Mouse (Mus musculus): ENCODE data around the gene Olfr559. TPM values are rescaled to one million over a fixed set of nuclear protein-coding genes. Genes with fewer than 3 reads are reported as not detected.
A peak's percentile ranks its signal among the peaks of the same experiment; 100 is the strongest.

The Olfr559 gene
- polyA plus RNA-seq (2017; shearing (Covaris generic)) = not detected

DNA sequence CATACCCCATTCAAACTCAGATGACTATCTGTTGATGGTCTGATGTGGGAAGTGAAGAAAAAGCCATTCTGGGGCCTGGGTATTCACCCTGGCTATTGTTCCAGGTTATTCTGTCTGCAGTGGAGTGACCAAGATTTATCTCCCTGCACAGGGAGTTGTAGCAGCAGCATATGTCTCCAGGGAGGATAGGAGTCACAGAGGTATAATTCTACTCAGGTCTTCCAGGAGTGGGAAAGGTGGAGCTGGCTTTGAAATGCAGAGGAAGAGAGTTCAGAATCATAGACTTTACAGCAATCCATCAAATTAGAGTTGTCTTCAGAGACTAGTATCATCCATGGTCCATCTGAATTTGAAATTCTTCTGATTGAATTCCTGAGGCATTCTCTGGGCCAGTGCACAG lies at the start of gene Olfr559:
TSS of gene Olfr559 (minus strand) at position 101 of the 400 bp plus-strand sequence.
- no peak for ATAC-seq

GRCm38 (mm10) chr7:102770921-102771320 lies 43.6 kb upstream of the Olfr559 start, which contains the start of gene Olfr561:
Gene Olfr561, plus strand, starts transcription at chr7:102771221.
- ATAC-seq = no peak

- no peak for ATAC-seq
Measured at GRCm38 (mm10) chr7:102759266-102759665, 32.0 kb upstream of the Olfr559 start, which contains the start of the genes Olfr560 and Olfr78. Gene Olfr560, minus strand, starts transcription at chr7:102759366. Gene Olfr78, minus strand, starts transcription at chr7:102759471.

DNA sequence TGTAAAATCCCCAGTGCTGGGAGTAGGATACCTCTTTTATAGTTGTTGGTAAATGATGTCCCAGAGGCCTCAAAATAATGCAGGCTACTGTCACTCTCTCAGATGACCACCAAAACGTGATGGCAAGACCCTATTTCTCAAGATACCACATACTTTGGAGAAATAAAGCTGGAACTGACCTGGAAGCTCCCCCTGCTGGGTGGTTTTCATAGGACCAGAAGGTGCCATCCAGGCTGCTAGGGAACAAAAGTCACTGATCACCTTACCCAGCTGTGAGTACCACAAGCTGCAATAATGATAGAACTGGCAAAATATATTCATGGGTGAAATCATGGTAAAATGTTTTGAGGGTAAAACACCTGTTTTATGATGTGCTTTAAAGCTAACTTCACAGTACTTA lies 24.8 kb upstream of the Olfr559 start:
- ATAC-seq = no peak

GRCm38 (mm10) chr7:102737705-102738104 lies 10.4 kb upstream of the Olfr559 start:
- no peak for ATAC-seq

GRCm38 (mm10) chr7:102733793-102734192 lies 6.5 kb upstream of the Olfr559 start:
- no peak for ATAC-seq

DNA sequence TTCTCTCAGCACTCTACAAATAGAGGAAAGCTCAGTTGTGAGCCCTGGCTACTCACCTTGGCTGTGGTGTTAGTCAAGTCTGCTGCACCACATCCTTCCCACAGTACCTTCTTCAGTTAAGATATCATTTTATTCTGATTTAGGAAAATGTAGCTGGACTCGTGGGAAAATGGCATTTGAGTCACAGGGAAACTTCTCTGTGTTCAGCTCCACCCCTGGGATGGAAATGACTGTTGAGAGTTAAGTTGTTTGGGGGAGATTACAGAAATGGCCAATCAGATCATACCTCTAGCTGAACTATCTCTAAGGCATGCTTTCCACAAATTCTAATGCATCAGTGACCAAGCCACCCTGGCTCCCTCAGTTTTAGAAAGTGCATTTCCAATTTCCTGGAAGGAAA lies 8.3 kb downstream of the Olfr559 start, which contains the start of gene Olfr33:
TSS of gene Olfr33 (minus strand) at position 101 of the 400 bp plus-strand sequence.
- no peak for ATAC-seq

DNA sequence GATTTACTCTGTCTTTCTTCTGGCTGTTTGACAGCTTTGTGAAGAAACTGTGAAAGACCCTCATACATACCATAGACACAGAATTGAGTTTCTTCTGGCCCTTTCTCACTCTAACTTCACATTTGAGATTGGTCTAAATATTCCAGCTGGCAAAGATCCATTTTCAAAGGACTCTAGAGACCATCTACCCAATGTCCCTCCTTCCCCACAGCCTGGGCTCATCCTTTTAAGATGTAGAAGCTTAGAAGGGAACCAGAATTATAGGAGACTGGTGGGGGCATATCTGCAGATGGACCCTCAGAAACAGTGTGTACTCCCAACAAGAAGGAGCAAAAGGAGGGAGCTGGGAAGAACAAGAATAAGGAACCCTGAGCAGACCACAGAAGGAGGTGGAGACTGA lies 25.4 kb downstream of the Olfr559 start, which contains the start of gene Olfr558:
TSS of gene Olfr558 (plus strand) at position 301 of the 400 bp plus-strand sequence.
- ATAC-seq = no peak

- ATAC-seq = no peak
Measured at GRCm38 (mm10) chr7:102698461-102698860, 28.8 kb downstream of the Olfr559 start.

- peak; percentile 76 for ATAC-seq
Measured at GRCm38 (mm10) chr7:102695358-102696125, 31.7 kb downstream of the Olfr559 start, which contains the start of gene Olfr557. Gene Olfr557, plus strand, starts transcription at chr7:102695910.

DNA sequence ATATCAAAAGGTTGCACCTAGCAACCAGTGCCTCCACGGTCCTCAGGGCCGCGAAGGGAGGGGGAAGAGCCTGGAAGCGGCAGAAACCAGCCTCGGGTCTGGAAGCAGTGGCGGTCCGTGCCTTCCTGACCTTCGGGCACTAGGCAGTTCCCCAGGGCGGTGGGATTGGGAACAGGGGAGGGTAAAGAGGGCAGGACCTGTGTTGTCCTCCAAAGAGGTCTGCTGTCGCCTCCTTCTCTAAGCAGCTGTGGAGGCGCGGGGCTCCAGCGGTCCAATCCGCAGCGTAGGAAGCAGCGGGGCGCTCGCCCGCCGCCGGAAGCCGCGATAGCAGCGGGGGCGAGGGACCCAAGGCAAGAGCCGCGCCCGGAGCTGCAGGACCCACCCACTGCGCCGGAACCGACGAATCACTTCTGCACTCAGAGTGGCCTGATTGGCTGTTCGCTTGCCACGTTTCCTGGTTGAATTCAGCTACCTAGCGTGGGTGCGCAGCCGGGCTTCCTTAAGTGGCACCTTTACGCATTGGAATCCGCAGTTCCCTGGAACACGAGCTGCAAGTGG lies 40.3 kb downstream of the Olfr559 start, which contains the start of gene Trim68:
TSS of gene Trim68 (minus strand) at position 384 of the 558 bp plus-strand sequence.
- peak; percentile 100 for ATAC-seq

- ATAC-seq = no peak
Measured at GRCm38 (mm10) chr7:102681916-102682315, 45.4 kb downstream of the Olfr559 start.

GRCm38 (mm10) chr7:102676225-102676624 lies 51.1 kb downstream of the Olfr559 start:
- no peak for ATAC-seq

Other genes starting within 250 kb of the Olfr559 start
- under 1 TPM in 1 of 2 experiments, not detected in 1; 0.29 TPM for gene Olfr543, start 245.8 kb downstream of the Olfr559 start, polyA plus RNA-seq (2017; shearing (Covaris generic))
- gene Olfr544, start 239.2 kb downstream of the Olfr559 start, polyA plus RNA-seq (2017; shearing (Covaris generic)) = under 1 TPM in 1 of 2 experiments, not detected in 1; 0.17 TPM
- gene Olfr545, start 227.9 kb downstream of the Olfr559 start, polyA plus RNA-seq (2017; shearing (Covaris generic)) = not detected
- gene Olfr547, start 192.7 kb downstream of the Olfr559 start, polyA plus RNA-seq (2017; shearing (Covaris generic)) = not detected
- gene Olfr548-ps1, start 186.6 kb downstream of the Olfr559 start, polyA plus RNA-seq (2017; shearing (Covaris generic)) = not detected
- not detected for gene Olfr549, start 177.6 kb downstream of the Olfr559 start, polyA plus RNA-seq (2017; shearing (Covaris generic))
- 10 to 100 TPM in 1 of 2 experiments, 1 to 10 TPM in 1; 9.7 to 10.3 TPM for gene Trim21, start 162.0 kb downstream of the Olfr559 start, polyA plus RNA-seq (2017; shearing (Covaris generic))
- under 1 TPM in 1 of 2 experiments, not detected in 1; 0.11 TPM for gene Olfr550, start 156.0 kb downstream of the Olfr559 start, polyA plus RNA-seq (2017; shearing (Covaris generic))
- under 1 TPM in 1 of 2 experiments, not detected in 1; 0.08 TPM for gene Olfr551, start 135.6 kb downstream of the Olfr559 start, polyA plus RNA-seq (2017; shearing (Covaris generic))
- not detected for gene Olfr552, start 129.7 kb downstream of the Olfr559 start, polyA plus RNA-seq (2017; shearing (Covaris generic))
- not detected for gene Olfr553, start 109.3 kb downstream of the Olfr559 start, polyA plus RNA-seq (2017; shearing (Covaris generic))
- gene Olfr554, start 89.1 kb downstream of the Olfr559 start, polyA plus RNA-seq (2017; shearing (Covaris generic)) = not detected
- not detected for gene Olfr555, start 68.7 kb downstream of the Olfr559 start, polyA plus RNA-seq (2017; shearing (Covaris generic))
- gene Olfr556, start 62.6 kb downstream of the Olfr559 start, polyA plus RNA-seq (2017; shearing (Covaris generic)) = under 1 TPM in 1 of 2 experiments, not detected in 1; 0.12 TPM
- 1 to 10 TPM; 9.2 to 9.3 TPM for gene Trim68, start 40.2 kb downstream of the Olfr559 start, polyA plus RNA-seq (2017; shearing (Covaris generic))
- gene Olfr557, start 31.6 kb downstream of the Olfr559 start, polyA plus RNA-seq (2017; shearing (Covaris generic)) = not detected
- gene Olfr558, start 25.3 kb downstream of the Olfr559 start, polyA plus RNA-seq (2017; shearing (Covaris generic)) = not detected
- gene Olfr33, start 8.4 kb downstream of the Olfr559 start, polyA plus RNA-seq (2017; shearing (Covaris generic)) = not detected
- not detected for gene Olfr560, start 31.9 kb upstream of the Olfr559 start, polyA plus RNA-seq (2017; shearing (Covaris generic))
- not detected for gene Olfr78, start 32.0 kb upstream of the Olfr559 start, polyA plus RNA-seq (2017; shearing (Covaris generic))
- not detected for gene Olfr561, start 43.7 kb upstream of the Olfr559 start, polyA plus RNA-seq (2017; shearing (Covaris generic))
- gene Olfr564, start 76.0 kb upstream of the Olfr559 start, polyA plus RNA-seq (2017; shearing (Covaris generic)) = not detected
- under 1 TPM in 1 of 2 experiments, not detected in 1; 0.16 TPM for gene Olfr566, start 131.3 kb upstream of the Olfr559 start, polyA plus RNA-seq (2017; shearing (Covaris generic))
- gene Olfr568, start 149.6 kb upstream of the Olfr559 start, polyA plus RNA-seq (2017; shearing (Covaris generic)) = not detected
- gene Olfr569, start 163.4 kb upstream of the Olfr559 start, polyA plus RNA-seq (2017; shearing (Covaris generic)) = not detected
- gene Olfr570, start 167.1 kb upstream of the Olfr559 start, polyA plus RNA-seq (2017; shearing (Covaris generic)) = not detected
- not detected for gene Olfr571, start 190.0 kb upstream of the Olfr559 start, polyA plus RNA-seq (2017; shearing (Covaris generic))
- gene Olfr572, start 196.9 kb upstream of the Olfr559 start, polyA plus RNA-seq (2017; shearing (Covaris generic)) = not detected
- not detected for gene Olfr573-ps1, start 215.1 kb upstream of the Olfr559 start, polyA plus RNA-seq (2017; shearing (Covaris generic))
- gene Olfr574, start 221.0 kb upstream of the Olfr559 start, polyA plus RNA-seq (2017; shearing (Covaris generic)) = not detected
- gene Olfr575, start 231.3 kb upstream of the Olfr559 start, polyA plus RNA-seq (2017; shearing (Covaris generic)) = not detected
- not detected for gene Olfr576, start 235.2 kb upstream of the Olfr559 start, polyA plus RNA-seq (2017; shearing (Covaris generic))
- gene Olfr577, start 248.5 kb upstream of the Olfr559 start, polyA plus RNA-seq (2017; shearing (Covaris generic)) = not detected

Measured in activated CD4-positive, CD25-positive, alpha-beta regulatory T cell, adult 4 months (primary cell).